Comparison of ENCODE assay signal across 8 mouse cellular contexts in genomic region chrX:38576078-38576477, GRCm38 (mm10). TPM values are rescaled to one million over a fixed set of nuclear protein-coding genes. Genes with fewer than 3 reads are reported as not detected.
DNase-seq lines count a peak whose midpoint lies in the region; ATAC-seq and TF ChIP-seq lines count a peak whose summit lies in the region.

Gene Cul4b (minus strand): TSS chrX:38576196.

- ATAC-seq in forebrain, embryonic 15.5 days (replicated peaks) = no peak
- no peak for ATAC-seq in hindbrain, postnatal 0 days

- no peaks in the 10 kb centered on the region for H3K4me1 ChIP-seq in forebrain, embryonic 15.5 days
- no peaks in the 10 kb centered on the region for H3K4me1 ChIP-seq in hindbrain, postnatal 0 days (ENCODE audit: insufficient read depth, low read length)

- H3K27me3 ChIP-seq in forebrain, embryonic 15.5 days = no peaks in the 10 kb centered on the region
- H3K27me3 ChIP-seq in hindbrain, postnatal 0 days (ENCODE audit: insufficient read depth, low read length) = no peaks in the 10 kb centered on the region

- H3K9me3 ChIP-seq in forebrain, embryonic 15.5 days = no peaks in the 10 kb centered on the region
- no peaks in the 10 kb centered on the region for H3K9me3 ChIP-seq in hindbrain, postnatal 0 days (ENCODE audit: low read length)

- TF ChIP-seq CTCF in hindbrain, postnatal 0 days (IDR thresholded peaks at IDR 0.05; ENCODE audit: low read depth) = no peak

- no peak within 1 kb of the TSS for H3K27ac ChIP-seq in forebrain, embryonic 15.5 days (replicated peaks)
- no peak within 1 kb of the TSS for H3K27ac ChIP-seq in hindbrain, postnatal 0 days
- H3K27ac ChIP-seq in macrophage = no peak within 1 kb of the TSS

- no peak within 1 kb of the TSS for H3K4me3 ChIP-seq in forebrain, embryonic 15.5 days
- no peak within 1 kb of the TSS for H3K4me3 ChIP-seq in hindbrain, postnatal 0 days (ENCODE audit: low read length)
- H3K4me3 ChIP-seq in macrophage (ENCODE audit: inconsistent target) = no peak within 1 kb of the TSS

- DNase-seq in frontal cortex, adult 2 months (ENCODE audit: extremely low spot score in 1 of 2, low spot score in 1 of 2) = no peak
- DNase-seq in frontal cortex, postnatal 10 days (ENCODE audit: low spot score in 2 of 2) = no peak
- no peak for DNase-seq in adrenal gland, adult 8-10 months
- DNase-seq in hindbrain, postnatal 0 days (ENCODE audit: low spot score) = no peak
- DNase-seq in urinary bladder, postnatal 14 days (ENCODE audit: low spot score) = no peak
- DNase-seq in ovary, postnatal 36 days (ENCODE audit: low spot score) = no peak

- H3K79me2 ChIP-seq in macrophage (ENCODE audit: inconsistent target) = no peaks in the 10 kb centered on the region

- 88% methylated on average over 15 of the region's 15 CpGs for WGBS in forebrain, embryonic 15.5 days
- WGBS in hindbrain, postnatal 0 days = 90% methylated on average over 15 of the region's 15 CpGs
- 85% methylated on average over 10 of the region's 15 CpGs for WGBS in macrophage (ENCODE audit: missing documents)

- H3K36me3 ChIP-seq in forebrain, embryonic 15.5 days = no peaks in the 10 kb centered on the region
- H3K36me3 ChIP-seq in hindbrain, postnatal 0 days (ENCODE audit: insufficient read depth, low read length) = no peaks in the 10 kb centered on the region
- no peaks in the 10 kb centered on the region for H3K36me3 ChIP-seq in macrophage (ENCODE audit: inconsistent target)

- H3K4me2 ChIP-seq in forebrain, embryonic 15.5 days (replicated peaks) = no peak within 1 kb of the TSS
- H3K4me2 ChIP-seq in hindbrain, postnatal 0 days (ENCODE audit: low read depth, low read length) = no peak within 1 kb of the TSS

- no peak within 1 kb of the TSS for H3K9ac ChIP-seq in forebrain, embryonic 15.5 days (replicated peaks)
- H3K9ac ChIP-seq in hindbrain, postnatal 0 days (replicated peaks; ENCODE audit: low read length) = no peak within 1 kb of the TSS

RNA-seq across cellular contexts. Expression of gene Cul4b, which starts in this region (rescaled TPM):
- polyA plus RNA-seq in frontal cortex, adult 2 months (2012; rRNA removed) = 15.3 and 18.8 TPM in 2 replicates
- total RNA-seq in adrenal gland, adult 8-10 months (2022) = 10 to 100 TPM; 39.7 to 43.5 (median 41.5) TPM
- 18.1 and 18.5 TPM in 2 replicates for polyA plus RNA-seq in forebrain, embryonic 15.5 days (2015; fragmentation: Nextera tagmentation; extraction: Ambion mirVana)
- total RNA-seq in hindbrain, postnatal 0 days (2014; rRNA removed) = 15.2 and 18.2 TPM in 2 replicates
- polyA plus RNA-seq in hindbrain, postnatal 0 days (2015; fragmentation: Nextera tagmentation; extraction: Ambion mirVana) = 16.8 and 17.1 TPM in 2 replicates
- total RNA-seq in macrophage (2018; cell fraction: chromatin; rRNA removed) = 10 to 100 TPM in 24 of 26 experiments, 1 to 10 TPM in 2; 7.5 to 25.0 (median 18.8) TPM
- 10 to 100 TPM; 20.5 to 34.2 (median 27.7) TPM for total RNA-seq in macrophage (2018; cell fraction: cytosol; rRNA removed)
- 10 to 100 TPM; 11.6 to 32.1 (median 18.9) TPM for total RNA-seq in macrophage (2018; cell fraction: nucleus; rRNA removed)
- 21.5 to 31.9 TPM (median 24.9 TPM) in 3 replicates for polyA plus RNA-seq in macrophage (2018)
